Mouse (Mus musculus) adrenal gland (tissue): Measurements from ENCODE around the gene H2-M5.

ENCODE experiments used
- intact Hi-C: fragments of 180-260 bp; cut with DNase I; formaldehyde crosslinking; loops from one replicate; pipeline ENCODE4 v1.15.1; 2025

H2-M5 gene

GRCm38 (mm10) chr17:36950981-36951947, 38.1 kb downstream of the H2-M5 start, which contains the start of gene Ppp1r11:
Gene Ppp1r11 (minus strand): TSS chr17:36951741.
- intact Hi-C loops, result no loop called here

GRCm38 (mm10) chr17:36949265-36949664, 40.1 kb downstream of the H2-M5 start:
- intact Hi-C loops, result no loop called here

DNA sequence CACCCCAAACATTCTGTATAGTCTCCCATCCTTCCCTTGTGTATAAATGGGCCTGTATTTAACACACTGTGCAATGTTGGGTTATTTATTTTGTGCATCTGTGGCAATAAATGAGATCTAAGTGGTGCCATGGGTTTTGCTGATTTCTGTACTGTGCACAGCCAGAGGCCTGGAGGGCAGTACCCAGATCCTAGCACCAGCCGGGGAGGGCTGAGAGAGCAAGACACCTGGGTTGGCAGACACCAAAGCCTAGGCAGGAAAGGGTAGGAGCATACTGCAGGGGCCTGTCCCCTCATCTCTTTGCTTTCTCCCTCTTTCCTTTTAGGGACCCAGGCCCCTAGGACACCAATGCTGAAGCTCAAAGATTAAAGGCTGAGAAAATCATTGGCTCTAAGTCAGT, 41.1 kb downstream of the H2-M5 start:
- intact Hi-C loops, result no loop called here

DNA sequence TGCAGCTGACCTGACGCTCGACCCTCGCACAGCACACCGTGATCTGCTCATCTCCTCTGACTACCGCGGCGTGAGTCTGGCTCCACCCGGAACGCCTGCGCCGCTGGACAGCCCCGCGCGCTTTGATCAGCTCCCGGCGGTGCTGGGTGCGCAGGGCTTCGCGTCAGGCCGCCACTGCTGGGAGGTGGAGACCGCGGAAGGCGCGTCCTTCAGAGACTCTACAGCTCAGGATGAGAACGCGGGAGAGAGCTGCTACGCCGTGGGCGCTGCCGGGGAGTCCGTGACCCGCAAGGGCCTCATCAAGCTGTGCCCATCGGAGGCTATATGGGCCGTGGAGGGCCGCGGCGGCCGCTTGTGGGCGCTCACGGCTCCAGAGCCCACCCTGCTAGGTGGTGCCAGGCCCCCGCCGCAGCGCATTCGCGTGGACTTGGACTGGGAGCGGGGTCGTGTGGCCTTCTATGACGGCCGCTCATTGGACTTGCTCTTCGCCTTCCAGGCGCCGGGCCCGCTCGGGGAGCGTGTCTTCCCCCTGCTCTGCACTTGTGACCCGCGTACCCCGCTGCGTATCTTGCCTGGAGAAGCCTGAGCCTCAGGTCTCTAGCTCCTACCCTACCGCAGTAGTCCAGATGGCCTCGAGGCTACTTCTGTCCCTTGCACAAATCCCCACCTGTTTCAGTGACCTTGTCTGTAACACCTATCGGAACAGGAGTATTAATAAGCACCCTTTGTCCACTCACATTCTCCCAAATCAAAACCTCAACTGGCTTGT, 42.1 kb downstream of the H2-M5 start:
- intact Hi-C loops, result no loop called here

DNA sequence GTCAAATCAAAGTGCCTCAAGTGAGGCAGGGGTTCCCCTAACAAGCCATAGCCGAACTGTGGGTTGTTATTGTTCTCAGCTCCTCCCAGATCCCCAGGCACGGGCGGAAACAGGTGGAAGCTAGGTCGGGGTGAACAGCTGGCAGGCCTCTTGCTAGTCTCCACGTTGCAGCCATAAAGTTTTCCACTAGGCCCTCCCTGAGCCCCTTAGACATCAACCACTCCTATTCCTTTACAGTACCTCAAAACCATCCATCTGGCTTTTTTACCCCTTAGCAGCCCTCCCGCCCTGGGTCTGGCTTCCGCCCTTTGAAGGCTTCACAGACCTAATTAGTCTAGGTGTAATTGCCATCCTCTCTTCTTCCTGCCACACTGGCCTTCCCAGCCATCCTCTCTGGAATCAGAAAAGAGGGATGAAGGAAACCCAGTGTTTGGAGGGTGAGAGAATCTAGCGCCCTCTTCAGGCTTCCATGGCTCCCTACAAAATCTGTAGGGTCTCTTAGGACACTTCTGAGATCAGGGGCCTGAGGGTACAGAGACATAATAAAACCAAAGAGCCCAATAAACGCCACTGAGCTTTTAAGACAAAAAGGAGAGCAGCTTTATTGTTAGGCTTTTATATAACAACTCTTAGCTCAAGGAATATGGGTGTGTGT, 45.1 kb downstream of the H2-M5 start:
- intact Hi-C loops, result no loop called here

- intact Hi-C loops, result no loop called here
Observed at GRCm38 (mm10) chr17:36943691-36944090, 45.6 kb downstream of the H2-M5 start.

GRCm38 (mm10) chr17:36942791-36943471, 46.4 kb downstream of the H2-M5 start, which contains the start of gene Rnf39:
Gene Rnf39 (plus strand): TSS chr17:36942918.
- intact Hi-C loops, result no loop called here

GRCm38 (mm10) chr17:36942391-36942790, 46.9 kb downstream of the H2-M5 start:
- intact Hi-C loops, result no loop called here

- intact Hi-C loops, result no loop called here
Observed at GRCm38 (mm10) chr17:36938056-36938455, 51.3 kb downstream of the H2-M5 start.
